Mouse (Mus musculus) CD4-positive, CD25-positive, alpha-beta regulatory T cell, adult 2 months (primary cell): ENCODE data around the gene Polr3h.
"Not testable (repeated sequence)": the region's sequence is repeated elsewhere in the genome, so short reads cannot be mapped to it uniquely, and the experiment has no call there.

Experiments
- DNase-seq: peaks from one replicate; pipeline ENCODE4 v3.0.0-alpha.2; 2012; ENCODE audit warnings: low read depth, low spot score

Polr3h gene

GRCm38 (mm10) chr15:81917621-81918463 is 8.2 kb downstream of the Polr3h start:
- peak; percentile 87 for DNase-seq

GRCm38 (mm10) chr15:81917201-81917600 is 8.8 kb downstream of the Polr3h start:
- DNase-seq = no peak

DNA sequence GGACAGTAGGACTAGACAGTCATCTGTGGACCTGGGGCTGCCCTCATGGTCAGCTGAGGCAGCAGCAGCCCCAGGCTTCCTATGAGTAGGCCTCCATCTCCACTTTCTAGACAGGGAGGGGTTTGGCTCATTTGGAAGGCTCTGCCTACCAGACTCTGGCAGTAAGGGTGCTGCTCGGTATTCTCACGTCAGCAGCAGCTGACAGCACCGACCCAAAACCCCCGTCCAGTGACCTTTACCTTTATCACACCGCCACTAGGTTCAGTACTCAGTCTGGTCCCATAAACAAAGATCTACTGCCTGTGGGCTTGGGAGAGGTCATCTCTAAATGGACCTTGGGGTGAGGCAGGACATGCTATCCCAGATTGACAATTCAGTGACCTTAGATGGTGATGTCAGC is 10.4 kb downstream of the Polr3h start:
- DNase-seq = no peak

- DNase-seq = no peak
Observed at GRCm38 (mm10) chr15:81914668-81915067, 11.4 kb downstream of the Polr3h start.

DNA sequence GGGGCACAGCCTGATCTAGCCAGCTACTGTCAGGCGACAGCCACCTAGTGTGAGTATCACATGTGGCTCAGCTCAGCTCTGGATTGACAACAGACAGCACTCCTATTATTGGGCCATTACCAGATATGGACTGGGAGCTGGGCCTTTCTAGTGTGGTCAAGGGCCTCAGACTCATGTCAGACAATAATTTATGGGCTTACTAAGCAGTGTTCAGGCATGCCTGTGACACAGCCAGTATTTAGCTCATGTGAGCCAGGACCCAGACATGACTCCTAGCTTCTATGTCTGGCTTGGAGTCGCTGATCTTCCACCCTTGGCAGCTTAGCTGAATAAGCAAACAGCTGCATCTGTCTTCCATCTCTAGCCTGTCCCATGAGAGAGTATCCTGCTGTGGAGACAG is 13.5 kb downstream of the Polr3h start:
- no peak for DNase-seq

GRCm38 (mm10) chr15:81908767-81909166 is 17.3 kb downstream of the Polr3h start:
- not testable (repeated sequence) for DNase-seq

DNA sequence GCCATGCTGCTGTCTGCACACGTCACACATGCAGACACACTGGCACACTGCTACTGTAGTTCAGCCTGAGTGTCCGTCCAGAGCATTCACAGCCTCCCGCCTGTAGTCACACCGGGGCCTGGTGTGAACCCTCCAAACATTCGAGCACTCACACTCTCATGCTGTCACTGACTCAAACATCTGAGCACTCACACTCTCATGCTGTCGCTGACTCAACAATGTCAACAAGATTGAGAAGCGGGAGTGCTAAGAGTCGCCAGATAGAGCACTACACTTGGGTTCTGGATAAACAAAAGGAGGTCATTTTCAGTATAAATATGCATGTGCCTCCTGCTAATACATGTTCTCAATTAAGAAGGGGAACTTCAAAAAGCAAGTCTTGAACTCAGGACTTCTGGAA is 18.1 kb downstream of the Polr3h start:
- DNase-seq = no peak

DNA sequence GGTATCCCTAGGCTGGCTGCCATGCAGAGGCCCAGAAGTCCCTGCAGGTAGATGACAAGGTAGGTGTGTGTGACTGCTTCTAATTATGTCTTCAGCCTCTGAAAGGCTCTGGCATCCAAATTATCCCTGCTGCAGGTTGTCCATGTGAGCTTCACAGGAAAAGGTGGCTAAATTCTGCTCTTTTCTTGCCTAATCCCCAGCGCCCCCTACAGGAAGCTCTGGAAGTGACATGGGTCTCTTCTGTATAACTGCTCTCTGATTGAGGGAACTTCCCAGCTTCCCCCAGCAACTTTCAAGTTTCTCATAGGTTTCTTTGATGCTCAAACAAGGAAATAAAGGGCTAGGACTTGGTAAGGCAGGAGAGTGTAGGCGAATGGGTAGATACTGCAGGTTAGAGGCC is 21.1 kb downstream of the Polr3h start:
- peak; percentile 83 for DNase-seq

- DNase-seq = no peak
Observed at GRCm38 (mm10) chr15:81898751-81899150, 27.3 kb downstream of the Polr3h start.

DNA sequence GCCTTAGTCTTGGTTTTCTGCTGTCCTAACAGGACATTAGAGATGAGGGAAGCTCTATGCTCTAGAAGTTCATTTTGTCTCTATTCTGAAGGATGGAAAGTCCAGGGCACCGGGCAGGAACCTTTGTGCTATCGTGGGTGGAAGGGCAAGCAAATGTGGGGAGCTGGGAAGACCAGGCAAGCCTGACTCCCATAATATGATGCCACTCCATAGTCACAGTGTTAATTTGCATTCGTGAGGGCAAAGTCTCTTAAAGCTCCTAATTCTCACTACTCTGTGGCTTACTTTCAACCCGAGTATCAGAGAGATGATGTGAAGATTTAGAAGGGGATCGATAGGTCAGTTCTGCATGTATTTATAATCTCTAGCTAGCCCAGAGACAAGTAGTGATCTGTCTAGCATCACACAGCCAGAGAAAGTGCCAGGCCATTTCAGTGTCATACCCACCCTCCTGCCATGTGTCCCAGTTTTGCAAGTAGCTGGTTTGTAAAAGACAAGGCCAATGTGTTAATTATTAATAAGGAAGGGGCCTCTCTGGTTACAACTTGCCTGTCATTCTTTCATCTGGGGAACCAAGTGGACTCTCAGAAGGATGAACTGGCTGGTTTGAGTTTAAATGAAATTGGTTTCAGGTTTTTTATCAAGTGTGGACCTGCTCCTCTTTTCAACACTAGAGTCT is 28.3 kb downstream of the Polr3h start:
- DNase-seq = no peak

- DNase-seq = no peak
Observed at GRCm38 (mm10) chr15:81896407-81896806, 29.6 kb downstream of the Polr3h start.

DNA sequence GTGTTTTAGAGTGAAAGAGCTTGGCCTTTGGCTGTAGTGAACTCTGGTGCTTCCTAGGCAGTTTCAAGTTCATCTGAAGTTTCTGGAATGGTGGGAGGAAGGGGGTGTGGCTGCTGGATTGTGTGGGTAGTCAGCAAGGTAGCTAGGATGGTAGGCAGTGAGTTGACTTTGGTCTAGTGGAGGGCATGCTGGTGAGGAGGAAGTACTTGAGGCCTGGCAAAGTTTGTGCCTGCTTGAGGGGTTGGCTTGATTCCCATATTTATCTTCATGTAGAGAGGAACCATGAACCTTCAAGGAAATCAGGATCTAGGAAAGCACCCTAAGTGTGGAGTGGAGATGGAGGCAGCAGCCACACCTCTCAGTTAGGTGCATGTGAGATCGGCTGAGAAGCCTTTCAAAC is 32.0 kb downstream of the Polr3h start:
- DNase-seq = no peak

GRCm38 (mm10) chr15:81891822-81892580 is 34.0 kb downstream of the Polr3h start:
- DNase-seq = no peak

DNA sequence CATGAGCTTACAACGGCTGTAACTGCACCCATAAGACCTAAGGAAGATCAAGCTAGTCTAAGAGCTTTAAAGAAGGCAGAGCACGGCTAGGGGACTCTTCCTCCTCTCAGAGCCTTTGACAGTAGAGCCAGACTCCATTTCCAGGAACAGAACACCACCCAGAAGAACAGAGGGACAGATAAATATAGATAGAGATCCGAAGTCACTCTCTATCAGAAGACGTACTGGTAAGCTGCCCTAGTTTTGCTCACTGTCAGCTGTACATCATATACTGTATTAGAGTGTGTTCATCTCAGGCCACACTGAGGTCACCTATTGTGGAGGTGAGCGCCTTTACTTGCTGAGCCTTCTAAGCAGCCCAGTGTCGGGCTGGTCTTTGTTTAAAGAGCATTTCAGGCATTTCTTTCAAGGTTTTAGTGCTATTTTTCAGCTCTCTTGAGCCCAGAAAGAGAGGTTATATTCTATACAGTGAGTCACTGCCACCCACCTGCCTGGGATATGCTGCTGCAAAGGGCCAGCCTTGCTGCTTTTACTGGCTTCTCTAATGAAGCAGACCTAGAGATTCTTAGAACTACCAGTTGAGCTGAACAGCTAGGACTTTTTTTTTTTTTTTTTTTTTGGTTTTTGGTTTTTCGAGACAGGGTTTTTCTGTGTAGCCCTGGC is 34.8 kb downstream of the Polr3h start:
- no peak for DNase-seq

- DNase-seq = no peak
Observed at GRCm38 (mm10) chr15:81889175-81889574, 36.9 kb downstream of the Polr3h start.

DNA sequence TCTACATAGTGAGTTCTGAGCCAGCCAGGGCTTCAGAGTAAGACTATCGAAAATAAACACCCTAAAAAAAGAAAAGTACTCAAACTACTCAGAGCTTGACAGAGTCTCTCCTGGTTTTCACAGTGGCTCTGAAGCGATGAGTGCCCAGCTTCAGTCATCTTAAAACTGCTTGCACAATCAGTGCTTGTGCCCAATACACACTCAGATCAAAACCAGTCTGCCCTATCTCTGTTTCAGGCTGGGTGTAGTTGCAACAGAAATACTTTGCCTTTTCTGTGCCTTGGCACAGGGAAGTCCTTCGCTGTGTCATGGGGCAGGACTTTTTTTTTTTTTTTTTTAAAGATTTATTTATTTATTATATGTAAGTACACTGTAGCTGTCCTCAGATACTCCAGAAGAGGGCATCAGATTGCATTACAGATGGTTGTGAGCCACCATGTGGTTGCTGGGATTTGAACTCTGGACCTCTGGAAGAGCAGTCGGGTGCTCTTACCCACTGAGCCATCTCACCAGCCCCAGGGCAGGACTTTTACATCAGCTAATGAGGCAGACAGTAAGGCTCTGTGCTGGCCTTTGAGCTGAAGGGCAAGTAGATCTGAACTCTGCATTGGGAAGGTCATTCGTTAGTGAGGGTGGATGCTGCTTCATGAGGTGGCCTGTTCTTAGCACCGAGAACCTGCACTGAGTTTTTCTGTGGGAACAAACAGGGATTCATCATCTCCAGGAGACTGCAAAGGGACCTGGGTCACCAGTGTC is 39.1 kb downstream of the Polr3h start:
- no peak for DNase-seq

- no peak for DNase-seq
Observed at GRCm38 (mm10) chr15:81885418-81885934, 40.6 kb downstream of the Polr3h start.

GRCm38 (mm10) chr15:81882348-81882747 is 43.7 kb downstream of the Polr3h start:
- no peak for DNase-seq

DNA sequence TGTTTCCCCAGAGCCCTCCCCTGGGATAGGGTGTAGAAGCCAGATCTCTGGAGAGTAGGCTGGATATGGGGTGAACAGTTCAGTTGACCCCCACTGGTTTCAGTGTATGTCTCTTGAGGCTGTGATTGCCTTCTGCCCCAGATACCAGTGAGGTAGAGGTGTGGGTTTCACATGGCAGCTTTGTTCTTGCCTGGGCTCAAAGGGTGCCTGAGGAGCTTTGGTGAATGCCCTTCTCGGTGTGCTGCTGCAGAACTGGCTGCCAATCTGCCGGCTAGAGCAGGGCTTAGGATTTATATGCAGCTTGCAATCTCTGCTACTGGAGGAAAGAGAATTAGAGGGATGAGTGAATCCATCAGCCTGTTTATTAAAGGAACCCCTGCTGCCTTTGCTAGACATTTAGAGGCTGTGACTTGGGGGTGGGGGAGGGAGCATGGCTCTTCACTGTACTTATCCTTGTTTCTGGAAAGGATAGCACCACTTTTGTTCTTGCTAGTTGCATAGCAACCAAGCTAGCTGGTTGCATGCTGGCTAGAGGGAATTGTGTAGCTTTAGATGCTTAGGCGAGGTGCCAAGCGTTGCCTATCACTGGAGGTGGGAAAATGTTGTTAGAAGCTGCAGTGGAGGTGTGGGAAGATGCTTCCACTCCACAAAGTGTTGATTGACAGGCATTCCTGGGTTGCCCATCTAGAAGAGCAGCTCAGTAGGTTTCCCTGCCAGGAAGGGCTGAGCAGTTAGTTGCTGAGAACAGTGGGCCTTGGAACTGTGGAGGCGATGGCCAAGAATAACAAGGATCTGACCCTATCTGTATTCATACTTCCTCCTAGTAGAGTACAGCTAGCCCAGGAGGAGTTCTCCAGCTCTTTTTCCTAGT is 46.3 kb downstream of the Polr3h start:
- DNase-seq = no peak
